Mouse (Mus musculus) lung, postnatal 0 days (tissue): Measurements from ENCODE around the gene Egflam.

Experiments
- CTCF ChIP-seq: IDR thresholded peaks from 2 replicates; pipeline ENCODE4 v1.5.1; 2016; ENCODE audit warnings: antibody characterized with exemption, mild to moderate bottlenecking
- EP300 ChIP-seq: IDR thresholded peaks from 2 replicates; pipeline ENCODE4 v1.6.1; 2016; ENCODE audit warnings: antibody characterized with exemption, mild to moderate bottlenecking, control low read depth

GRCm38 (mm10) chr15:7397818-7398608 is at the start of gene Egflam:
- TF ChIP-seq CTCF: no peak; the same call in 1 of the 2 replicates
- TF ChIP-seq EP300: no peak
